Mouse (Mus musculus): ENCODE measurements around the gene Tbc1d9. TPM values are rescaled to one million over a fixed set of nuclear protein-coding genes. Genes with fewer than 3 reads are reported as not detected.
A peak's percentile ranks its signal among the peaks of the same experiment; 100 is the strongest.

Gene Tbc1d9
- polyA plus RNA-seq, 1 experiment from 2014 or later = 5.0 TPM

GRCm38 (mm10) chr8:83225598-83225997, 60.4 kb downstream of the Tbc1d9 start:
- Histone ChIP-seq H3K9me3 (ENCODE audit: control insufficient read depth, low read depth, low read length) (no peaks in the 10 kb centered on the region), H3K27me3 (ENCODE audit: control insufficient read depth, insufficient read depth, low read length) (no peaks in the 10 kb centered on the region), H3K27ac (ENCODE audit: low read length) (no peak overlapping the region), H3K9ac (replicated peaks; ENCODE audit: low read depth, low read length) (no peak overlapping the region), H3K36me3 (ENCODE audit: control insufficient read depth, insufficient read depth, low read length) (no peaks in the 10 kb centered on the region), H3K4me3 (ENCODE audit: low read depth, low read length) (no peak overlapping the region), H3K4me2 (replicated peaks; ENCODE audit: low read depth, low read length) (no peak overlapping the region), H3K4me1 (ENCODE audit: control insufficient read depth, insufficient read depth, low read length) (no peaks in the 10 kb centered on the region)
- WGBS = 95% methylated on average over 2 of the region's 2 CpGs
- no peak for ATAC-seq (ENCODE audit: insufficient number of reproducible peaks, insufficient read depth, low FRiP score, low read depth)

- Histone ChIP-seq H3K9ac (replicated peaks; ENCODE audit: low read depth, low read length) (no peak overlapping the region), H3K27me3 (ENCODE audit: control insufficient read depth, insufficient read depth, low read length) (no peaks in the 10 kb centered on the region), H3K4me2 (replicated peaks; ENCODE audit: low read depth, low read length) (no peak overlapping the region), H3K36me3 (ENCODE audit: control insufficient read depth, insufficient read depth, low read length) (no peaks in the 10 kb centered on the region), H3K9me3 (ENCODE audit: control insufficient read depth, low read depth, low read length) (no peaks in the 10 kb centered on the region), H3K4me1 (ENCODE audit: control insufficient read depth, insufficient read depth, low read length) (no peaks in the 10 kb centered on the region), H3K4me3 (ENCODE audit: low read depth, low read length) (no peak overlapping the region), H3K27ac (ENCODE audit: low read length) (no peak overlapping the region)
- no peak for ATAC-seq (ENCODE audit: insufficient number of reproducible peaks, insufficient read depth, low FRiP score, low read depth)
- WGBS = 76% methylated on average over 5 of the region's 5 CpGs
Measured at GRCm38 (mm10) chr8:83227336-83227735, 62.2 kb downstream of the Tbc1d9 start.

- 80% methylated on average over 4 of the region's 4 CpGs for WGBS
- no peaks in the 10 kb centered on the region for H3K36me3 ChIP-seq (ENCODE audit: control insufficient read depth, insufficient read depth, low read length)
- H3K9me3 ChIP-seq (ENCODE audit: control insufficient read depth, low read depth, low read length) = no peaks in the 10 kb centered on the region
- H3K4me3 ChIP-seq (ENCODE audit: low read depth, low read length) = no peak overlapping the region
- H3K4me2 ChIP-seq (replicated peaks; ENCODE audit: low read depth, low read length) = no peak overlapping the region
- no peak overlapping the region for H3K9ac ChIP-seq (replicated peaks; ENCODE audit: low read depth, low read length)
- no peak overlapping the region for H3K27ac ChIP-seq (ENCODE audit: low read length)
- no peak for ATAC-seq (ENCODE audit: insufficient number of reproducible peaks, insufficient read depth, low FRiP score, low read depth)
- H3K4me1 ChIP-seq (ENCODE audit: control insufficient read depth, insufficient read depth, low read length) = no peaks in the 10 kb centered on the region
- H3K27me3 ChIP-seq (ENCODE audit: control insufficient read depth, insufficient read depth, low read length) = no peaks in the 10 kb centered on the region
Measured at GRCm38 (mm10) chr8:83233099-83233498, 67.9 kb downstream of the Tbc1d9 start.

- Histone ChIP-seq H3K9ac (replicated peaks; ENCODE audit: low read depth, low read length) (no peak overlapping the region), H3K27ac (ENCODE audit: low read length) (no peak overlapping the region), H3K9me3 (ENCODE audit: control insufficient read depth, low read depth, low read length) (no peaks in the 10 kb centered on the region), H3K27me3 (ENCODE audit: control insufficient read depth, insufficient read depth, low read length) (no peaks in the 10 kb centered on the region), H3K4me3 (ENCODE audit: low read depth, low read length) (no peak overlapping the region), H3K4me1 (ENCODE audit: control insufficient read depth, insufficient read depth, low read length) (no peaks in the 10 kb centered on the region), H3K4me2 (replicated peaks; ENCODE audit: low read depth, low read length) (no peak overlapping the region), H3K36me3 (ENCODE audit: control insufficient read depth, insufficient read depth, low read length) (peaks cover 5% of the 10 kb centered on the region; the same call in 1 of the 2 replicates)
- ATAC-seq (ENCODE audit: insufficient number of reproducible peaks, insufficient read depth, low FRiP score, low read depth) = no peak
Measured at GRCm38 (mm10) chr8:83239341-83239740, 74.2 kb downstream of the Tbc1d9 start.

GRCm38 (mm10) chr8:83244151-83244550, 79.0 kb downstream of the Tbc1d9 start:
- WGBS = 90% methylated on average over 7 of the region's 7 CpGs
- peaks cover 5% of the 10 kb centered on the region; the same call in 1 of the 2 replicates for H3K36me3 ChIP-seq (ENCODE audit: control insufficient read depth, insufficient read depth, low read length)
- no peak overlapping the region for H3K9ac ChIP-seq (replicated peaks; ENCODE audit: low read depth, low read length)
- H3K4me3 ChIP-seq (ENCODE audit: low read depth, low read length) = no peak overlapping the region
- H3K27ac ChIP-seq (ENCODE audit: low read length) = no peak overlapping the region
- ATAC-seq (ENCODE audit: insufficient number of reproducible peaks, insufficient read depth, low FRiP score, low read depth) = no peak
- no peaks in the 10 kb centered on the region for H3K4me1 ChIP-seq (ENCODE audit: control insufficient read depth, insufficient read depth, low read length)
- no peak overlapping the region for H3K4me2 ChIP-seq (replicated peaks; ENCODE audit: low read depth, low read length)
- H3K9me3 ChIP-seq (ENCODE audit: control insufficient read depth, low read depth, low read length) = no peaks in the 10 kb centered on the region
- no peaks in the 10 kb centered on the region for H3K27me3 ChIP-seq (ENCODE audit: control insufficient read depth, insufficient read depth, low read length)

GRCm38 (mm10) chr8:83250858-83251257, 85.7 kb downstream of the Tbc1d9 start:
- no peak overlapping the region for H3K9ac ChIP-seq (replicated peaks; ENCODE audit: low read depth, low read length)
- WGBS = 73% methylated on average over 6 of the region's 6 CpGs
- H3K27ac ChIP-seq (ENCODE audit: low read length) = peak overlapping the region; percentile 44; the same call in 1 of the 2 replicates
- H3K4me3 ChIP-seq (ENCODE audit: low read depth, low read length) = no peak overlapping the region
- no peak overlapping the region for H3K4me2 ChIP-seq (replicated peaks; ENCODE audit: low read depth, low read length)
- H3K27me3 ChIP-seq (ENCODE audit: control insufficient read depth, insufficient read depth, low read length) = no peaks in the 10 kb centered on the region
- H3K9me3 ChIP-seq (ENCODE audit: control insufficient read depth, low read depth, low read length) = no peaks in the 10 kb centered on the region
- H3K4me1 ChIP-seq (ENCODE audit: control insufficient read depth, insufficient read depth, low read length) = peaks cover 4% of the 10 kb centered on the region; the same call in 1 of the 2 replicates
- no peak for ATAC-seq (ENCODE audit: insufficient number of reproducible peaks, insufficient read depth, low FRiP score, low read depth)
- peaks cover 3% of the 10 kb centered on the region; the same call in 1 of the 2 replicates for H3K36me3 ChIP-seq (ENCODE audit: control insufficient read depth, insufficient read depth, low read length)

GRCm38 (mm10) chr8:83251362-83252246, 86.5 kb downstream of the Tbc1d9 start:
- WGBS = 70% methylated on average over 14 of the region's 14 CpGs

GRCm38 (mm10) chr8:83252791-83253190, 87.6 kb downstream of the Tbc1d9 start:
- H3K4me2 ChIP-seq (replicated peaks; ENCODE audit: low read depth, low read length) = no peak overlapping the region
- peaks cover 4% of the 10 kb centered on the region; the same call in 1 of the 2 replicates for H3K4me1 ChIP-seq (ENCODE audit: control insufficient read depth, insufficient read depth, low read length)
- H3K36me3 ChIP-seq (ENCODE audit: control insufficient read depth, insufficient read depth, low read length) = peaks cover 3% of the 10 kb centered on the region; the same call in 1 of the 2 replicates
- H3K4me3 ChIP-seq (ENCODE audit: low read depth, low read length) = no peak overlapping the region
- ATAC-seq (ENCODE audit: insufficient number of reproducible peaks, insufficient read depth, low FRiP score, low read depth) = no peak
- H3K27ac ChIP-seq (ENCODE audit: low read length) = no peak overlapping the region
- H3K9me3 ChIP-seq (ENCODE audit: control insufficient read depth, low read depth, low read length) = no peaks in the 10 kb centered on the region
- WGBS = 88% methylated on average over 5 of the region's 5 CpGs
- no peak overlapping the region for H3K9ac ChIP-seq (replicated peaks; ENCODE audit: low read depth, low read length)
- no peaks in the 10 kb centered on the region for H3K27me3 ChIP-seq (ENCODE audit: control insufficient read depth, insufficient read depth, low read length)

More at GRCm38 (mm10) chr8:83251362-83252246, 86.5 kb downstream of the Tbc1d9 start:
- Histone ChIP-seq H3K9me3 (ENCODE audit: control insufficient read depth, low read depth, low read length) (no peaks in the 10 kb centered on the region), H3K4me3 (ENCODE audit: low read depth, low read length) (no peak overlapping the region), H3K4me2 (replicated peaks; ENCODE audit: low read depth, low read length) (no peak overlapping the region), H3K4me1 (ENCODE audit: control insufficient read depth, insufficient read depth, low read length) (peaks cover 4% of the 10 kb centered on the region; the same call in 1 of the 2 replicates), H3K9ac (replicated peaks; ENCODE audit: low read depth, low read length) (no peak overlapping the region), H3K27me3 (ENCODE audit: control insufficient read depth, insufficient read depth, low read length) (no peaks in the 10 kb centered on the region), H3K27ac (ENCODE audit: low read length) (peak overlapping the region; percentile 27; the same call in 1 of the 2 replicates), H3K36me3 (ENCODE audit: control insufficient read depth, insufficient read depth, low read length) (peaks cover 3% of the 10 kb centered on the region; the same call in 1 of the 2 replicates)
- no peak for ATAC-seq (ENCODE audit: insufficient number of reproducible peaks, insufficient read depth, low FRiP score, low read depth)

Data from stomach, embryonic 14.5 days (tissue).